Mouse (Mus musculus): Measurements from ENCODE around the gene Dnajc12. TPM values are rescaled to one million over a fixed set of nuclear protein-coding genes. Genes with fewer than 3 reads are reported as not detected.

Dnajc12 gene
- polyA plus RNA-seq, 1 experiment from 2014 or later, result 8.3 TPM

GRCm38 (mm10) chr10:63423591-63424474 is 41.6 kb downstream of the Dnajc12 start:
- no peak for ATAC-seq
- H3K4me2 ChIP-seq, result no peak overlapping the region
- no peak overlapping the region for H3K27ac ChIP-seq
- H3K4me1 ChIP-seq, result peaks cover 6% of the 10 kb centered on the region; the same call in 1 of the 2 replicates
- H3K9me3 ChIP-seq (replicated peaks), result no peaks in the 10 kb centered on the region
- no peak overlapping the region for H3K4me3 ChIP-seq
- 85% methylated on average over 9 of the region's 9 CpGs for WGBS
- H3K9ac ChIP-seq, result no peak overlapping the region
- H3K27me3 ChIP-seq, result no peaks in the 10 kb centered on the region
- H3K36me3 ChIP-seq (ENCODE audit: poor library complexity, severe bottlenecking), result no peaks in the 10 kb centered on the region

DNA sequence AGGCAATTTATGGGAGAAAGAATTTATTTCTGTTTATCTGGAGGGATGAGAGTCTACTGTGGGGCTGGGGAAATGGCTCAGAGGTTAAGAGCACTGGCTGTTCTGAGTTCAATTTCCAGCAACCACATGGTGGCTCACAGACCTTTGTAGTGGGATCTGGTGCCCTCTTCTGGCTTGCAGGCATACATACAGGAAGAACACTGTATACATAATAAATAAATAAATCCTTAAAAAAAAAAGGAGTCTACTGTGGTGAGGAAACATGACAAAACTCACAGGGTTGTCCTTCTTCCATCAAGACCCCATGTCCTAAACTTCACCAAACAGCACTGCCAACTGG is 42.2 kb downstream of the Dnajc12 start:
- peaks cover 6% of the 10 kb centered on the region; the same call in 1 of the 2 replicates for H3K4me1 ChIP-seq
- H3K9me3 ChIP-seq (replicated peaks), result no peaks in the 10 kb centered on the region
- no peak overlapping the region for H3K4me2 ChIP-seq
- H3K9ac ChIP-seq, result no peak overlapping the region
- no peak for ATAC-seq
- H3K27me3 ChIP-seq, result no peaks in the 10 kb centered on the region
- H3K27ac ChIP-seq, result no peak overlapping the region
- no peak overlapping the region for H3K4me3 ChIP-seq
- H3K36me3 ChIP-seq (ENCODE audit: poor library complexity, severe bottlenecking), result no peaks in the 10 kb centered on the region

DNA sequence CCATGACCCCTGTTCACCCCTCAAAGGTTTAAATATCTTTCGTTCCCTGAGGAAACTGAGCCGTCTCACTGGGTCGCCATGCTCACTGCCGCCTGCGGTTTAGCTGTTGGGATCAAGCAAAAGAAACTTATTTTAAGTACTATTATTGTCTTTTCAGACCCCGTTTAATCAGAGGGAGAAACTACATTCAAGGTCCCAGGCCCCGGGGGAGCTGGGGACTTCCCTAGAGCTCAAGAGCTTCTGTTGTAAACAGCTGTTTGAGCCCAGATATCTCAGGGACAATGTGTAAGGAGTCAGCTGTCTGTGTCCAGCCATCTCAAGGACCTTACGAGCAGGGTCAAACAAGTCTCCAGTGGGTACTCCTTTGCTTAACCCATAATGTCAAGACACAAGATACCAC is 44.9 kb downstream of the Dnajc12 start:
- Histone ChIP-seq H3K36me3 (ENCODE audit: poor library complexity, severe bottlenecking) (no peaks in the 10 kb centered on the region), H3K4me1 (peaks cover 6% of the 10 kb centered on the region; the same call in 1 of the 2 replicates), H3K4me2 (no peak overlapping the region), H3K4me3 (no peak overlapping the region), H3K9me3 (replicated peaks) (no peaks in the 10 kb centered on the region), H3K27me3 (no peaks in the 10 kb centered on the region), H3K27ac (no peak overlapping the region), H3K9ac (no peak overlapping the region)
- 79% methylated on average over 8 of the region's 8 CpGs for WGBS
- ATAC-seq, result no peak

DNA sequence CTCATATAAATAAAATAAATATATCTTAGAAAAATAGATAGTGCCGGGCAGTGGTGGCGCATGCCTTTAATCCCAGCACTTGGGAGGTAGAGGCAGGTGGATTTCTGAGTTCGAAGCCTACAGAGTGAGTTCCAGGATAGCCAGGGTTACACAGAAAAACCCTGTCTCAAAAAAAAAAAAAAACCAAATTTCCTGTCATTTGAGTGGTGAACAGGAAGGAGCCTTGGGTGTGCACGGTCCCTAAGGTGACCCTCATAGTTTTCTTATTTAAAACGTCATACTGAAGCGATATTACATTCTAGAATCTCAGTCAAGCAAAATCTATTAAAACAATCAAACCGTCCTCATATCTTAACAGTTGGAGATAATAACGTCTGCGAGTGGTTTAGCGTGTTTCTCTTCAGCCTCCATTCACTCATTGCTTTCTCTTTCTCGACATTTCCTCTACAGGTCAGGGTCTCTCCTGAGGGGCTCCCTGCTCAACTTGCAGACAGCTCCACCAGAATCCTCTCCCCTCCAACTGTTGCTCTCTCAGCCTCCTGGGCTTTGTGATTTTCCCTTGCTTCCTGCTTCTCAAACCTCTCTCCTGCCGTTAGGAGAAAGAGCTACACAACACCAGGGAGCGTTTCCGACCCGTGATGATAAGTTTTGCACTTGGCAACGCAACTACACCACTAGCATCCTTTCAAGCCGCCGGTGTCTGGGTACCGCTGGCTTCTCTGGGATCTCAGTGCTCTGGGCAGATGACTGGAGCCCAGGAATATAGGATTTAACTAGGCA is 46.2 kb downstream of the Dnajc12 start:
- WGBS, result 23% methylated on average over 19 of the region's 19 CpGs
- ATAC-seq, result no peak
- peak overlapping the region; percentile 65 for H3K9ac ChIP-seq
- peaks cover 6% of the 10 kb centered on the region; the same call in 1 of the 2 replicates for H3K4me1 ChIP-seq
- H3K36me3 ChIP-seq (ENCODE audit: poor library complexity, severe bottlenecking), result no peaks in the 10 kb centered on the region
- no peaks in the 10 kb centered on the region for H3K9me3 ChIP-seq (replicated peaks)
- no peaks in the 10 kb centered on the region for H3K27me3 ChIP-seq
- peak overlapping the region; percentile 77 for H3K4me2 ChIP-seq
- no peak overlapping the region for H3K27ac ChIP-seq
- H3K4me3 ChIP-seq, result peak overlapping the region; percentile 71

GRCm38 (mm10) chr10:63429023-63429340 is 46.7 kb downstream of the Dnajc12 start:
- Histone ChIP-seq H3K4me1 (peaks cover 6% of the 10 kb centered on the region; the same call in 1 of the 2 replicates), H3K9me3 (replicated peaks) (no peaks in the 10 kb centered on the region), H3K27me3 (no peaks in the 10 kb centered on the region), H3K4me3 (peak overlapping the region; percentile 71), H3K4me2 (peak overlapping the region; percentile 77), H3K27ac (no peak overlapping the region), H3K9ac (peak overlapping the region; percentile 65), H3K36me3 (ENCODE audit: poor library complexity, severe bottlenecking) (no peaks in the 10 kb centered on the region)
- no peak for ATAC-seq
- 2% methylated on average over 11 of the region's 11 CpGs for WGBS

DNA sequence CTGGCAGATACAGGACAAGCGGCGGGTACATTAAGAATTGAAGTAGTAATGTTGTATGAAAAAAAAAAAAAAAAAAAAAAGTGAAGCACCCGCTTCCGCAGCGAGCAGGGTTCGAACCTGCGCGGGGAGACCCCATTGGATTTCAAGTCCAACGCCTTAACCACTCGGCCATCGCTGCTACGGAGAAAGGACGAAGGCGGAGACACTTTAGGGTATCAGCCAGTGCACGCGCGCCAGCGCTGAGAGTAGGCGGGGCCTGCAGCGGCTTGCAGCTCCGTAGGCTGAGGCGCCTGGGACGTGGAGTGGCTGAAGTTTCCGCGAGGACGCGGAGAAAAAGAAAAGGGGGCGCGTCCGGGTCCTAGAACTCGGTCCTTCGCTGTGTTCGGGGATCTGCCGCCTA is 47.1 kb downstream of the Dnajc12 start:
- peak overlapping the region; percentile 67 for H3K9ac ChIP-seq
- peak overlapping the region; percentile 48; the same call in 1 of the 2 replicates for H3K27ac ChIP-seq
- H3K27me3 ChIP-seq, result no peaks in the 10 kb centered on the region
- WGBS, result under 1% methylated on average over 34 of the region's 34 CpGs
- peaks cover 6% of the 10 kb centered on the region; the same call in 1 of the 2 replicates for H3K4me1 ChIP-seq
- no peaks in the 10 kb centered on the region for H3K9me3 ChIP-seq (replicated peaks)
- peak; percentile 94 for ATAC-seq
- H3K4me2 ChIP-seq, result peak overlapping the region; percentile 77
- H3K36me3 ChIP-seq (ENCODE audit: poor library complexity, severe bottlenecking), result no peaks in the 10 kb centered on the region
- H3K4me3 ChIP-seq, result peak overlapping the region; percentile 71

- H3K4me3 ChIP-seq, result peak within 1 kb of the TSS; percentile 71
- H3K36me3 ChIP-seq (ENCODE audit: poor library complexity, severe bottlenecking), result no peaks in the 10 kb centered on the region
- H3K27ac ChIP-seq, result peak within 1 kb of the TSS; percentile 48; the same call in 1 of the 2 replicates
- H3K4me1 ChIP-seq, result peaks cover 6% of the 10 kb centered on the region; the same call in 1 of the 2 replicates
- H3K4me2 ChIP-seq, result peak within 1 kb of the TSS; percentile 77
- H3K9ac ChIP-seq, result peak within 1 kb of the TSS; percentile 67
- no peaks in the 10 kb centered on the region for H3K9me3 ChIP-seq (replicated peaks)
- WGBS, result under 1% methylated on average over 55 of the region's 55 CpGs
- ATAC-seq, result peak; percentile 97
- H3K27me3 ChIP-seq, result no peaks in the 10 kb centered on the region
These were observed 47.6 kb downstream of the Dnajc12 start, which contains the start of gene Ctnna3 for GRCm38 (mm10) chr10:63429785-63430305. Ctnna3 (plus strand) TSS chr10:63430098.

DNA sequence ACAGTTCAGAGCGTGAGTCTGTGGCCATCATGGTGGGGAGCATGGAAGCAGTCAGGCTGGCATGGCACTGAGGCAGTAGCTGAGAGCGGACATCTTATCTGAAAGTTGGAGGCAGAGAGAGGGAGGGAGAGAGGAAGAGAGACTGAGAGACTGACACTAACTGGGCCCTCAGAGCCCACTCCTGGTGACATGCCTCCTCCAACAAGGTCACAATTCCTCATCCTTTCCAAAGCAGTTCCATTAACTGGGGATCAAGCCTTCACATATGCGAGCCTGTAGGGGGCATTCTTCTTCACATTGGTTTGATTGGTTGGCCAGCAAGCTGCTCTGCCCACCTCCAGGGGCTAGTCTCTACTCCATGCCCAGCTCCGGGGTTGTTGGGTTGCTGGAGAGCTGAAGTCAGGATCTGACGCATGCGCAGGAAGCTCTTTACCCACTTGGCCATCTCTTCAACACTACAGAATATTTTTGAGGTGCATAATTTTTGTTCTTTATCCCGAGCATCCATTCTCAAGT is 49.0 kb downstream of the Dnajc12 start:
- H3K4me1 ChIP-seq, result peaks cover 6% of the 10 kb centered on the region; the same call in 1 of the 2 replicates
- ATAC-seq, result no peak
- no peak overlapping the region for H3K27ac ChIP-seq
- no peaks in the 10 kb centered on the region for H3K9me3 ChIP-seq (replicated peaks)
- no peak overlapping the region for H3K9ac ChIP-seq
- no peak overlapping the region for H3K4me3 ChIP-seq
- no peaks in the 10 kb centered on the region for H3K36me3 ChIP-seq (ENCODE audit: poor library complexity, severe bottlenecking)
- H3K27me3 ChIP-seq, result no peaks in the 10 kb centered on the region
- no peak overlapping the region for H3K4me2 ChIP-seq
- whole genome bisulfite sequencing, result 93% methylated on average over 7 of the region's 7 CpGs

- Histone ChIP-seq H3K27me3 (no peaks in the 10 kb centered on the region), H3K4me1 (peaks cover 6% of the 10 kb centered on the region; the same call in 1 of the 2 replicates), H3K9ac (no peak overlapping the region), H3K4me3 (no peak overlapping the region), H3K27ac (no peak overlapping the region), H3K36me3 (ENCODE audit: poor library complexity, severe bottlenecking) (no peaks in the 10 kb centered on the region), H3K9me3 (replicated peaks) (no peaks in the 10 kb centered on the region), H3K4me2 (no peak overlapping the region)
- no peak for ATAC-seq
- WGBS, result 90% methylated on average over 8 of the region's 8 CpGs
These were observed 49.9 kb downstream of the Dnajc12 start for GRCm38 (mm10) chr10:63432099-63432498.

DNA sequence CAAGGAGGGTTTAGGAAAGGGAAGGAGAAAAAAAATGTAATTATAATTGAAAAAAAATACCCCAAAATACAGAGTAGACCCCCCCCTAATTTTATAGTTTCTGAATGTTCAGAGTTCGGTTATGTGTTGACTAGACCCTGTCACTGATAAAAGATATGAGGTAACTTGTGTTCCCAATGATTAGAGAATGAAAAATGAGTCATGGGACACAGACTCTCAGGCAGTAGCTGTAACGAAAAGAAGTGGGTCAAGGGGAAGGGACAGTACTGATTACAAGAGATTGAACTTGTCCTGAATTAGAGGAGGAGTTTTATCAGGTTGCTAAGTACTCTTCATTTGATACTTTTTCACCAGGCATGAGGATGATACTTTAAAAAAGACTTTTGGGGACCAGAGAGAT is 50.6 kb downstream of the Dnajc12 start:
- Histone ChIP-seq H3K27ac (no peak overlapping the region), H3K4me1 (peaks cover 6% of the 10 kb centered on the region; the same call in 1 of the 2 replicates), H3K9me3 (replicated peaks) (no peaks in the 10 kb centered on the region), H3K4me3 (no peak overlapping the region), H3K36me3 (ENCODE audit: poor library complexity, severe bottlenecking) (no peaks in the 10 kb centered on the region), H3K9ac (no peak overlapping the region), H3K27me3 (no peaks in the 10 kb centered on the region), H3K4me2 (no peak overlapping the region)
- no peak for ATAC-seq
- 91% methylated on average over 2 of the region's 2 CpGs for WGBS

GRCm38 (mm10) chr10:63438736-63439262 is 56.6 kb downstream of the Dnajc12 start:
- no peaks in the 10 kb centered on the region for H3K4me1 ChIP-seq
- no peak overlapping the region for H3K9ac ChIP-seq
- no peaks in the 10 kb centered on the region for H3K27me3 ChIP-seq
- H3K36me3 ChIP-seq (ENCODE audit: poor library complexity, severe bottlenecking), result no peaks in the 10 kb centered on the region
- no peak for ATAC-seq
- no peak overlapping the region for H3K27ac ChIP-seq
- H3K9me3 ChIP-seq (replicated peaks), result no peaks in the 10 kb centered on the region
- no peak overlapping the region for H3K4me2 ChIP-seq
- no peak overlapping the region for H3K4me3 ChIP-seq

All from forebrain, embryonic 13.5 days (tissue).